Mouse (Mus musculus) stomach, embryonic 16.5 days (tissue): Measurements from ENCODE around the gene Suco. TPM values are rescaled to one million over a fixed set of nuclear protein-coding genes. Genes with fewer than 3 reads are reported as not detected.

ENCODE experiments used
- ATAC-seq: fragments of 200-750 bp; cut with Nextera tagmentation; 2 replicates; pipeline ENCODE4 v1.8.0; 2017; ENCODE audit warnings: moderate number of reproducible peaks, moderate TSS enrichment; ENCODE audit not compliant: insufficient read depth, low FRiP score
- H3K27ac ChIP-seq: fragments of 300-500 bp; sonication (generic); 2 replicates; pipeline ENCODE4 v1.5.1; 2014; ENCODE audit warnings: low read length
- H3K27me3 ChIP-seq: fragments of 300-500 bp; sonication (generic); 2 replicates; pipeline ENCODE4 v1.6.1; 2014; ENCODE audit warnings: low read length, control low read depth, mixed read lengths; ENCODE audit not compliant: control insufficient read depth, insufficient read depth
- H3K36me3 ChIP-seq: fragments of 300-500 bp; sonication (generic); 2 replicates; pipeline ENCODE4 v1.6.1; 2014; ENCODE audit warnings: low read length; ENCODE audit not compliant: control insufficient read depth, insufficient read depth
- H3K4me1 ChIP-seq: fragments of 300-500 bp; sonication (generic); 2 replicates; pipeline ENCODE4 v1.6.1; 2014; ENCODE audit warnings: low read length, control low read depth, mixed read lengths; ENCODE audit not compliant: control insufficient read depth, insufficient read depth
- H3K4me2 ChIP-seq: fragments of 300-500 bp; sonication (generic); 2 replicates; pipeline ENCODE4 v1.6.1; 2014; ENCODE audit warnings: low read depth, low read length, mixed read lengths
- H3K4me3 ChIP-seq: fragments of 300-500 bp; sonication (generic); replicated peaks from 2 replicates; pipeline ENCODE4 v1.5.1; 2014; ENCODE audit warnings: mild to moderate bottlenecking, low read length
- H3K9ac ChIP-seq: fragments of 300-500 bp; sonication (generic); 2 replicates; pipeline ENCODE4 v1.6.1; 2014; ENCODE audit warnings: low read length
- H3K9me3 ChIP-seq: fragments of 300-500 bp; sonication (generic); replicated peaks from 2 replicates; pipeline ENCODE4 v1.6.1; 2016; ENCODE audit warnings: low read length, control low read depth; ENCODE audit not compliant: control insufficient read depth
- WGBS: fragments of 180-500 bp; shearing (Covaris S2); extraction: QIAGEN DNeasy Blood & Tissue Kit; methylation state at CpG from one replicate; pipeline ENCODE4 v1.1.7; 2014; 5-methylcytosine and 5-hydroxymethylcytosine counted together
- polyA plus RNA-seq: library from polyadenylated mRNA; unstranded; fragments of >200 nt; fragmentation: Nextera tagmentation; extraction: Ambion mirVana; gene quantifications from 2 replicates; pipeline ENCODE4 v1.2.1, GENCODE M21; 2015

Gene Suco
- polyA plus RNA-seq, 1 experiment from 2014 or later = 26.6 TPM

GRCm38 (mm10) chr1:161779057-161779456 lies 97.4 kb downstream of the Suco start:
- H3K4me1 ChIP-seq = no peaks in the 10 kb centered on the region
- no peak overlapping the region for H3K9ac ChIP-seq
- H3K27me3 ChIP-seq = no peaks in the 10 kb centered on the region
- no peak overlapping the region for H3K4me3 ChIP-seq
- no peak for ATAC-seq
- H3K36me3 ChIP-seq = no peaks in the 10 kb centered on the region
- H3K9me3 ChIP-seq = no peaks in the 10 kb centered on the region
- no peak overlapping the region for H3K27ac ChIP-seq
- H3K4me2 ChIP-seq = no peak overlapping the region

DNA sequence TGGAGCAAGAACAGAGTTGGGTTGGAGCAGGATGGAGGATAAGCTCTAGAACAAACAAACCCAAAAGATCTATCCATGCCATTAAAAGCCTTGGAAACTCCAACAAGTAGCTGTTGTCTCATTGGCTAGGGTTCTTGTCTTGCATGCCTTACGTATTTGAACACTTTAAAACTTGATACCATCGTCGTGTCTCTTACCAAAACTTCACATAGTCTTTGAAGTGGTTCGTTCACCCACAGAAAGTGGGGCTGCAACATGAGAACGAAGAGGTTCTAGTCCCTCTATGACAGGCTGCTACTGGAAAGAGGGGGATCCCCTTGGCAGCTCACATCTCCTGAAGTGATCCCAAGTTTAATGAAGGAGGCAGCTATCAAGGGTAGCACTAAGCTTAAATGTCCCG lies 101.3 kb downstream of the Suco start:
- 80% methylated on average over 6 of the region's 6 CpGs for WGBS
- H3K4me1 ChIP-seq = no peaks in the 10 kb centered on the region
- no peak overlapping the region for H3K4me3 ChIP-seq

GRCm38 (mm10) chr1:161771293-161771692 lies 105.2 kb downstream of the Suco start:
- Histone ChIP-seq H3K4me2 (no peak overlapping the region), H3K9me3 (no peaks in the 10 kb centered on the region), H3K36me3 (no peaks in the 10 kb centered on the region), H3K27me3 (no peaks in the 10 kb centered on the region), H3K4me3 (no peak overlapping the region), H3K27ac (no peak overlapping the region), H3K9ac (no peak overlapping the region), H3K4me1 (no peaks in the 10 kb centered on the region)
- WGBS = 66% methylated on average over 2 of the region's 2 CpGs
- ATAC-seq = no peak

More for the DNA sequence above, 101.3 kb downstream of the Suco start:
- Histone ChIP-seq H3K36me3 (no peaks in the 10 kb centered on the region), H3K27ac (no peak overlapping the region), H3K9me3 (no peaks in the 10 kb centered on the region), H3K27me3 (no peaks in the 10 kb centered on the region), H3K9ac (no peak overlapping the region), H3K4me2 (no peak overlapping the region)
- no peak for ATAC-seq

GRCm38 (mm10) chr1:161769329-161769728 lies 107.2 kb downstream of the Suco start:
- H3K27ac ChIP-seq = no peak overlapping the region
- H3K4me2 ChIP-seq = no peak overlapping the region
- H3K9ac ChIP-seq = no peak overlapping the region
- H3K27me3 ChIP-seq = no peaks in the 10 kb centered on the region
- no peak overlapping the region for H3K4me3 ChIP-seq
- 87% methylated on average over 1 of the region's 1 CpGs for WGBS
- no peaks in the 10 kb centered on the region for H3K36me3 ChIP-seq
- ATAC-seq = no peak
- no peaks in the 10 kb centered on the region for H3K4me1 ChIP-seq
- H3K9me3 ChIP-seq = no peaks in the 10 kb centered on the region

DNA sequence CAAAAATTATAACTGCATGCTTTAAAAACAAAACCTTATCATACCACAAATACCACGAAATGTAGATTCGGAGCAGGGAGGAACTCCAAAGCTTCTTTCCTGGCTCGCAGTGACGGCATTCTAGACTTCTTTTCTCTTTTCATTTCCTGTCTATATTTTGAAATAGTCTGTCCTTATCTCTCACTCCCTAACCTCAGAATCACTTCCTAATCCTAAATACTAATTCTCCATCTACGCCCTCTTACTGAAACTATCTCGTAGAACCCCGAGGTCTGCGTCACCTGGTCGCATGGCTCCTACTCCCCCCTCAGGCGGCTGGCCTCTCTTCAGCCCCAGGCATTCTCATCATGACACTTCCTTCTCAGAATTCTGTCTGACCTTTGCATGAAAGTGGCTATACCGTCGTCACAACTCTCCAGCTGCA lies 109.4 kb downstream of the Suco start:
- Histone ChIP-seq H3K4me2 (peak overlapping the region; percentile 40), H3K27ac (no peak overlapping the region), H3K4me1 (no peaks in the 10 kb centered on the region), H3K27me3 (no peaks in the 10 kb centered on the region), H3K9me3 (no peaks in the 10 kb centered on the region), H3K4me3 (0 out of 2 replicates have a peak overlapping the region, but pooled peaks have one; percentile 3), H3K36me3 (no peaks in the 10 kb centered on the region), H3K9ac (no peak overlapping the region)
- no peak for ATAC-seq
- 48% methylated on average over 12 of the region's 12 CpGs for WGBS

- no peaks in the 10 kb centered on the region for H3K27me3 ChIP-seq
- WGBS = 37% methylated on average over 5 of the region's 5 CpGs
- no peaks in the 10 kb centered on the region for H3K9me3 ChIP-seq
- H3K36me3 ChIP-seq = no peaks in the 10 kb centered on the region
- ATAC-seq = peak; percentile 66; the same call in 1 of the 2 replicates
- no peaks in the 10 kb centered on the region for H3K4me1 ChIP-seq
- peak overlapping the region; percentile 40 for H3K4me2 ChIP-seq
- H3K27ac ChIP-seq = no peak overlapping the region
- H3K9ac ChIP-seq = no peak overlapping the region
- H3K4me3 ChIP-seq = 0 out of 2 replicates have a peak overlapping the region, but pooled peaks have one; percentile 3
Observed at GRCm38 (mm10) chr1:161766656-161767055, 109.8 kb downstream of the Suco start.

Other genes starting within 250 kb of the Suco start
- not detected in 2 replicates for gene Fasl, start 88.2 kb downstream of the Suco start, polyA plus RNA-seq
- 36.3 and 39.7 TPM in 2 replicates for gene Pigc, start 92.5 kb upstream of the Suco start, polyA plus RNA-seq
- gene 4930558K02Rik, start 103.0 kb upstream of the Suco start, polyA plus RNA-seq = not detected in 2 replicates